Mouse (Mus musculus) neural tube, embryonic 14.5 days (tissue): ENCODE data around the gene Aven. TPM values are rescaled to one million over a fixed set of nuclear protein-coding genes. Genes with fewer than 3 reads are reported as not detected.

Source experiments
- ATAC-seq: fragments of 200-750 bp; cut with Nextera tagmentation; 2 replicates; pipeline ENCODE4 v1.8.0; 2017; ENCODE audit warnings: low read depth, mild to moderate bottlenecking, moderate TSS enrichment, moderate library complexity
- H3K27ac ChIP-seq: fragments of 300-500 bp; sonication (generic); 2 replicates; pipeline ENCODE4 v1.5.1; 2014; ENCODE audit warnings: low read depth, mild to moderate bottlenecking, control low read depth, low read length, moderate library complexity, mixed read lengths
- H3K27me3 ChIP-seq: fragments of 300-500 bp; sonication (generic); 2 replicates; pipeline ENCODE4 v1.6.1; 2014; ENCODE audit warnings: low read length; ENCODE audit not compliant: control insufficient read depth, insufficient read depth
- H3K36me3 ChIP-seq: fragments of 300-500 bp; sonication (generic); 2 replicates; pipeline ENCODE4 v1.6.1; 2014; ENCODE audit warnings: low read length, mixed read lengths; ENCODE audit not compliant: control insufficient read depth, insufficient read depth
- H3K4me1 ChIP-seq: fragments of 300-500 bp; sonication (generic); 2 replicates; pipeline ENCODE4 v1.6.1; 2014; ENCODE audit warnings: low read length; ENCODE audit not compliant: control insufficient read depth, insufficient read depth
- H3K4me2 ChIP-seq: fragments of 300-500 bp; sonication (generic); 2 replicates; pipeline ENCODE4 v1.6.1; 2014; ENCODE audit warnings: mild to moderate bottlenecking, low read depth, low read length, control low read depth
- H3K4me3 ChIP-seq: fragments of 300-500 bp; sonication (generic); 2 replicates; pipeline ENCODE4 v1.5.1; 2014; ENCODE audit warnings: low read depth, low read length, control low read depth, mixed read lengths
- H3K9ac ChIP-seq: fragments of 300-500 bp; sonication (generic); replicated peaks from 2 replicates; pipeline ENCODE4 v1.6.1; 2014; ENCODE audit warnings: low read depth, mild to moderate bottlenecking, control low read depth, low read length, mixed read lengths
- H3K9me3 ChIP-seq: fragments of 300-500 bp; sonication (generic); 2 replicates; pipeline ENCODE4 v1.6.1; 2016; ENCODE audit warnings: low read length; ENCODE audit not compliant: control insufficient read depth
- WGBS: fragments of 180-500 bp; shearing (Covaris S2); extraction: QIAGEN DNeasy Blood & Tissue Kit; methylation state at CpG from one replicate; pipeline ENCODE4 v1.1.7; 2014; 5-methylcytosine and 5-hydroxymethylcytosine counted together
- polyA plus RNA-seq: library from polyadenylated mRNA; unstranded; fragments of >200 nt; fragmentation: Nextera tagmentation; extraction: Ambion mirVana; gene quantifications from 2 replicates; pipeline ENCODE4 v1.2.1, GENCODE M21; 2014

Gene Aven
- polyA plus RNA-seq, 1 experiment from 2014 or later: 3.3 TPM

GRCm38 (mm10) chr2:112482533-112483333 is 10.0 kb upstream of the Aven start:
- Histone ChIP-seq H3K9me3 (no peaks in the 10 kb centered on the region), H3K4me3 (no peak overlapping the region), H3K4me2 (no peak overlapping the region), H3K4me1 (no peaks in the 10 kb centered on the region), H3K36me3 (no peaks in the 10 kb centered on the region), H3K27me3 (no peaks in the 10 kb centered on the region), H3K27ac (no peak overlapping the region), H3K9ac (no peak overlapping the region)
- 82% methylated on average over 5 of the region's 5 CpGs for WGBS
- no peak for ATAC-seq

DNA sequence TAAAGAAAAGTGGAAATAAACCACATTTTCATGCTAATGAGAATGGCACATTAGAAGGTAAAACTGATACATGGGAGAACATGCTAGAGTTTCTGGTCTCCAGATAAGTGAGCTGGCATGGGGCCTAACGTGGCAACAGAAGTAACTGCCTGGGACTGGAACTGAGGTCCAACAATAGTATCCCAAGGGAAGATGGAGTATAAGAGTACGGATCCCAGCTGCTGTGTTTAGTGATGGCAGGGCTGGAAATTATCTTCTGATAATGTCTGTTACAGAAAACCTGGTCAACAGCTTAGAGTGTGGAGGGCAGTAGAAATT is 9.5 kb upstream of the Aven start:
- no peak for ATAC-seq
- Histone ChIP-seq H3K9me3 (no peaks in the 10 kb centered on the region), H3K4me1 (no peaks in the 10 kb centered on the region), H3K27ac (no peak overlapping the region), H3K27me3 (no peaks in the 10 kb centered on the region), H3K9ac (no peak overlapping the region), H3K36me3 (no peaks in the 10 kb centered on the region), H3K4me2 (no peak overlapping the region), H3K4me3 (no peak overlapping the region)
- 75% methylated on average over 2 of the region's 2 CpGs for WGBS

DNA sequence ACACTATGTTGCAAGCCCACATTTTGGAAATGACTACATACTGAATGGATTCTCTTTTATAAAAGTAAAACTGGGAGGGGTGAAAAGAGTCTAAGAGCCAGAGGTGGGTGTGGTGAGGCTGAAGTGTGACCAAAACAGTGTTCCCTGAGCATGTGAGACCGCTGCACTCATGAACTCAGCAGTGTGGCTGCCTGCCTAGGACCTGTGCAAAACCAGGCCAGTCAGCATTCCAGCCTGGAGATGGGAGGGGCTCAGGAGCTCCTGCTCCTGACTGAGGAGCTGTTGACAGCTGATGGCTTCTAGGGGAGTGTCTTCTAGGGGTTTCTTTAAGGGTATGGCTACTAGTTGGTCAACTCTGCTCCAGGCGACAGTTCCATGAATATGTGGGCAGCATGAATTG is 7.9 kb upstream of the Aven start:
- Histone ChIP-seq H3K9me3 (no peaks in the 10 kb centered on the region), H3K4me1 (no peaks in the 10 kb centered on the region), H3K27ac (no peak overlapping the region), H3K4me2 (no peak overlapping the region), H3K27me3 (no peaks in the 10 kb centered on the region), H3K9ac (no peak overlapping the region), H3K36me3 (no peaks in the 10 kb centered on the region), H3K4me3 (no peak overlapping the region)
- ATAC-seq: no peak
- 83% methylated on average over 2 of the region's 2 CpGs for WGBS

- no peak overlapping the region for H3K4me3 ChIP-seq
- no peak overlapping the region for H3K9ac ChIP-seq
- no peaks in the 10 kb centered on the region for H3K36me3 ChIP-seq
- no peaks in the 10 kb centered on the region for H3K9me3 ChIP-seq
- no peak overlapping the region for H3K27ac ChIP-seq
- H3K27me3 ChIP-seq: no peaks in the 10 kb centered on the region
- no peak overlapping the region for H3K4me2 ChIP-seq
- H3K4me1 ChIP-seq: peaks cover 6% of the 10 kb centered on the region; the same call in 1 of the 2 replicates
- WGBS: 72% methylated on average over 11 of the region's 11 CpGs
- no peak for ATAC-seq
These were observed 2.1 kb upstream of the Aven start for GRCm38 (mm10) chr2:112490483-112491196.

DNA sequence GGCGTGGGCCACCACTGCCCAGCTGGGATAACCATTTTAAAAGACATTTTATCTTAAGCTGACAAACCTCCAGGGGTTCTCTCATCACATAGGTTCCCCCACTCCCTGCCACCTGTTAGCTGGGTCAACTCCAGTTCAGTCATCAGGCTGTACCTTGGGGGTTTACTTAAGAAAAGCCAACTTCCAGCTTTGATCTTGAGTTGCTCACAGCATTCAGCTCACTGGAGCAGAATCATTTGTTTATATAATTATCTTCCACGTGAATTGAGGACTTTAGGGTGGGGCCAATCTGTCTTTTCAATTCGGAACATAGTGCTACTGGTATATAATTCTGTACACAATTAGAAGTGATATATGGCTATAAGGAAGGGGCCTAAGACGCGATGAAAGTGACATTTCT is 1.1 kb upstream of the Aven start:
- H3K36me3 ChIP-seq: no peaks in the 10 kb centered on the region
- no peak overlapping the region for H3K4me3 ChIP-seq
- no peaks in the 10 kb centered on the region for H3K9me3 ChIP-seq
- peaks cover 6% of the 10 kb centered on the region; the same call in 1 of the 2 replicates for H3K4me1 ChIP-seq
- H3K9ac ChIP-seq: no peak overlapping the region
- ATAC-seq: no peak
- H3K27me3 ChIP-seq: no peaks in the 10 kb centered on the region
- 66% methylated on average over 5 of the region's 5 CpGs for WGBS
- H3K4me2 ChIP-seq: no peak overlapping the region; the same call in 1 of the 2 replicates
- H3K27ac ChIP-seq: no peak overlapping the region

- WGBS: 7% methylated on average over 9 of the region's 9 CpGs
- Histone ChIP-seq H3K27ac (peak overlapping the region; percentile 93), H3K4me3 (peak overlapping the region; percentile 74), H3K4me1 (peaks cover 6% of the 10 kb centered on the region; the same call in 1 of the 2 replicates), H3K27me3 (no peaks in the 10 kb centered on the region), H3K4me2 (peak overlapping the region; percentile 49), H3K9ac (peak overlapping the region; percentile 96), H3K36me3 (no peaks in the 10 kb centered on the region), H3K9me3 (no peaks in the 10 kb centered on the region)
- ATAC-seq: peak; percentile 1; the same call in 1 of the 2 replicates
These were observed 321 bp upstream of the Aven start for GRCm38 (mm10) chr2:112492431-112492855.

- H3K4me3 ChIP-seq: peak overlapping the region; percentile 74
- peak overlapping the region; percentile 96 for H3K9ac ChIP-seq
- H3K4me2 ChIP-seq: peak overlapping the region; percentile 49
- no peaks in the 10 kb centered on the region for H3K9me3 ChIP-seq
- peaks cover 6% of the 10 kb centered on the region; the same call in 1 of the 2 replicates for H3K4me1 ChIP-seq
- no peak overlapping the region for H3K27ac ChIP-seq
- H3K27me3 ChIP-seq: no peaks in the 10 kb centered on the region
- WGBS: 42% methylated on average over 11 of the region's 11 CpGs
- H3K36me3 ChIP-seq: no peaks in the 10 kb centered on the region
- peak; percentile 29 for ATAC-seq
These were observed 936 bp downstream of the Aven start for GRCm38 (mm10) chr2:112493539-112494260.

DNA sequence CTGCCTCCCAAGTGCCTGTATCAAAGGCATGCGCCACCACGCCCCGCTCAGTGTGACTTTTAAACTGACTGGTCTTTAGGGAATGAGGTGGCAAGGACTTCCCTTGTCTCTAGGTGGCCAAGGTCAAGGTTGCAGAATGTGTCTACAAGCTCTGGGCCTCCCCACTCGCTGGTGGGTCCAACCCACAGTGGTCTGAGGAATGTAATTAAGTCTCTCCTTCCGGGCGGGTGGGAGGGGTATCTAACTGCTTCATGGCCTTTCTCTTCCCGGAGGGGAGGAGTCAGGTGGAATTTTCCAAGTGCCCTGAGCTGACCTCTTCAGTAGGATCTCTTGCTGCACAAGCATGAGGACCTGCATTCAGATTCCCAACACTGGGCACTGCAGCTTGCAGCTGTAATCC is 5.1 kb downstream of the Aven start:
- ATAC-seq: no peak
- Histone ChIP-seq H3K4me1 (no peaks in the 10 kb centered on the region), H3K36me3 (no peaks in the 10 kb centered on the region), H3K27me3 (no peaks in the 10 kb centered on the region), H3K4me3 (no peak overlapping the region), H3K9me3 (no peaks in the 10 kb centered on the region), H3K27ac (no peak overlapping the region), H3K9ac (no peak overlapping the region), H3K4me2 (no peak overlapping the region)
- WGBS: 72% methylated on average over 7 of the region's 7 CpGs

GRCm38 (mm10) chr2:112501209-112501608 is 8.4 kb downstream of the Aven start:
- ATAC-seq: peak; percentile 97
- Histone ChIP-seq H3K4me3 (no peak overlapping the region), H3K27ac (no peak overlapping the region), H3K27me3 (no peaks in the 10 kb centered on the region), H3K4me2 (no peak overlapping the region), H3K36me3 (no peaks in the 10 kb centered on the region), H3K9me3 (no peaks in the 10 kb centered on the region), H3K9ac (no peak overlapping the region), H3K4me1 (no peaks in the 10 kb centered on the region)
- WGBS: 4% methylated on average over 6 of the region's 6 CpGs
